Mouse (Mus musculus) small intestine, adult 2 months (tissue): Measurements from ENCODE around the gene Shc3.

Source experiments
- CTCF ChIP-seq: fragments of 200-500 bp; IDR thresholded peaks from 2 replicates; pipeline ENCODE4 v1.5.1; 2012; ENCODE audit warnings: low read depth, mild to moderate bottlenecking, control low read depth, inconsistent platforms, low read length, moderate library complexity, mixed read lengths; ENCODE audit not compliant: insufficient replicate concordance, insufficient read length; ENCODE audit errors: extremely low read depth
- POLR2A ChIP-seq: fragments of 200-500 bp; IDR thresholded peaks from 2 replicates; pipeline ENCODE4 v1.6.1; 2012; ENCODE audit warnings: low read depth, mild to moderate bottlenecking, control low read depth, inconsistent platforms, low read length, moderate library complexity

DNA sequence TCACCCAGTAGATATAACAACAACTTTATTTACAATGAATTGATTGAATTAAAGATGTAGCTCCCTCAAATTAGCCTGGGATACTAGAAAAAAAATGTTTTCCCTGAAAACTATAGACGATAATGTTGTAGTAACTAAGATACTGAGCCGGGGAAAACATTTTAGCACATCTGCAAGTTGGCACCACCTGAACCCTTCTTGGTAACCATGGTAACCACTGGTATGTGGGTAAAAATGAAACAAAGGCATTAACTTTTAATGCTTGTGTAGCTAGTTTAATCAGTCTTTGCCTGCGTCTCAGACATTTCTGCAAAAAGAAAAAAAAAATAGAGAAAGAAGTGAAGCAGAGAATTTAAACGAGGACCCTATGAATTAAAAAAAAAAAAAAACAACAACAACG, 42.3 kb upstream of the Shc3 start:
- TF ChIP-seq CTCF (no peak), POLR2A (no peak)
